Mouse (Mus musculus) stomach, embryonic 15.5 days (tissue): ENCODE measurements around the gene Zfp652. TPM values are rescaled to one million over a fixed set of nuclear protein-coding genes. Genes with fewer than 3 reads are reported as not detected.
A peak's percentile ranks its signal among the peaks of the same experiment; 100 is the strongest.
"Not testable (repeated sequence)": the region's sequence is repeated elsewhere in the genome, so short reads cannot be mapped to it uniquely, and the experiment has no call there.

Source experiments
- ATAC-seq: fragments of 200-750 bp; cut with Nextera tagmentation; 2 replicates; pipeline ENCODE4 v1.8.0; 2017; ENCODE audit warnings: low read depth, moderate number of reproducible peaks, moderate TSS enrichment; ENCODE audit not compliant: insufficient read depth, low FRiP score
- H3K27ac ChIP-seq: fragments of 300-500 bp; sonication (generic); 2 replicates; pipeline ENCODE4 v1.5.1; 2015; ENCODE audit warnings: mild to moderate bottlenecking, inconsistent platforms
- H3K27me3 ChIP-seq: fragments of 300-500 bp; sonication (generic); replicated peaks from 2 replicates; pipeline ENCODE4 v1.6.1; 2015; ENCODE audit warnings: inconsistent platforms
- H3K36me3 ChIP-seq: fragments of 300-500 bp; sonication (generic); 2 replicates; pipeline ENCODE4 v1.6.1; 2015; ENCODE audit warnings: inconsistent platforms
- H3K4me1 ChIP-seq: fragments of 300-500 bp; sonication (generic); 2 replicates; pipeline ENCODE4 v1.6.1; 2015; ENCODE audit warnings: inconsistent platforms
- H3K4me2 ChIP-seq: fragments of 300-500 bp; sonication (generic); 2 replicates; pipeline ENCODE4 v1.6.1; 2015; ENCODE audit warnings: mild to moderate bottlenecking, inconsistent platforms
- H3K4me3 ChIP-seq: fragments of 300-500 bp; sonication (generic); replicated peaks from 2 replicates; pipeline ENCODE4 v1.5.1; 2015; ENCODE audit warnings: inconsistent platforms
- H3K9ac ChIP-seq: fragments of 300-500 bp; sonication (generic); 2 replicates; pipeline ENCODE4 v1.6.1; 2015; ENCODE audit warnings: inconsistent platforms
- H3K9me3 ChIP-seq: fragments of 300-500 bp; sonication (generic); 2 replicates; pipeline ENCODE4 v1.6.1; 2016; ENCODE audit warnings: inconsistent platforms
- WGBS: fragments of 180-500 bp; shearing (Covaris S2); methylation state at CpG from one replicate; pipeline ENCODE4 v1.1.7; 2015; 5-methylcytosine and 5-hydroxymethylcytosine counted together
- polyA plus RNA-seq: library from polyadenylated mRNA; unstranded; fragments of >200 nt; fragmentation: Nextera tagmentation; extraction: Ambion mirVana; gene quantifications from 2 replicates; pipeline ENCODE4 v1.2.1, GENCODE M21; 2015

Zfp652 gene
- 21.1 and 21.7 TPM in 2 replicates for polyA plus RNA-seq

GRCm38 (mm10) chr11:95712563-95713224 lies at the start of gene Zfp652:
Gene Zfp652 (plus strand): TSS chr11:95712673.
- peak within 1 kb of the TSS; percentile 99 for H3K27ac ChIP-seq
- under 1% methylated on average over 52 of the region's 103 CpGs for WGBS
- H3K4me3 ChIP-seq, result peak within 1 kb of the TSS; percentile 98
- H3K36me3 ChIP-seq, result no peaks in the 10 kb centered on the region
- H3K4me2 ChIP-seq, result peak within 1 kb of the TSS; percentile 78
- ATAC-seq, result peak; percentile 92
- H3K9ac ChIP-seq, result peak within 1 kb of the TSS; percentile 99
- peaks cover 15% of the 10 kb centered on the region; the same call in 1 of the 2 replicates for H3K4me1 ChIP-seq
- no peaks in the 10 kb centered on the region for H3K9me3 ChIP-seq
- H3K27me3 ChIP-seq, result no peaks in the 10 kb centered on the region

- 1% methylated on average over 25 of the region's 25 CpGs for WGBS
- peak within 1 kb of the TSS; percentile 70 for H3K9ac ChIP-seq
- peak; percentile 96 for ATAC-seq
- H3K4me3 ChIP-seq, result peak within 1 kb of the TSS; percentile 77
- H3K9me3 ChIP-seq, result no peaks in the 10 kb centered on the region
- H3K27me3 ChIP-seq, result no peaks in the 10 kb centered on the region
- peak within 1 kb of the TSS; percentile 79 for H3K4me2 ChIP-seq
- no peaks in the 10 kb centered on the region for H3K4me1 ChIP-seq
- peak within 1 kb of the TSS; percentile 88 for H3K27ac ChIP-seq
- H3K36me3 ChIP-seq, result peaks cover 26% of the 10 kb centered on the region; the same call in 1 of the 2 replicates
Observed at GRCm38 (mm10) chr11:95666529-95667149, 45.8 kb upstream of the Zfp652 start, which contains the start of gene Phb. Gene Phb (plus strand): TSS chr11:95666957.

GRCm38 (mm10) chr11:95667177-95667576 lies 45.3 kb upstream of the Zfp652 start:
- ATAC-seq, result 0 out of 2 replicates have a peak, but pooled peaks have one; percentile 29
- Histone ChIP-seq H3K4me1 (no peaks in the 10 kb centered on the region), H3K9me3 (no peaks in the 10 kb centered on the region), H3K27me3 (no peaks in the 10 kb centered on the region), H3K9ac (peak overlapping the region; percentile 70), H3K27ac (peak overlapping the region; percentile 88), H3K36me3 (peaks cover 28% of the 10 kb centered on the region; the same call in 1 of the 2 replicates), H3K4me3 (peak overlapping the region; percentile 77), H3K4me2 (peak overlapping the region; percentile 74)
- WGBS, result 1% methylated on average over 11 of the region's 11 CpGs

GRCm38 (mm10) chr11:95668086-95668485 lies 44.4 kb upstream of the Zfp652 start:
- WGBS, result 91% methylated on average over 7 of the region's 7 CpGs
- not testable (repeated sequence) for H3K9ac ChIP-seq, ATAC-seq, H3K4me1 ChIP-seq, H3K9me3 ChIP-seq, H3K27ac ChIP-seq, H3K27me3 ChIP-seq
- H3K36me3 ChIP-seq, result peaks cover 28% of the 10 kb centered on the region; the same call in 1 of the 2 replicates
- H3K4me3 ChIP-seq, result peak overlapping the region; percentile 77; the same call in 1 of the 2 replicates
- H3K4me2 ChIP-seq, result peak overlapping the region; percentile 74

GRCm38 (mm10) chr11:95675498-95675897 lies 37.0 kb upstream of the Zfp652 start:
- H3K9me3 ChIP-seq, result no peaks in the 10 kb centered on the region
- no peak overlapping the region for H3K4me2 ChIP-seq
- ATAC-seq, result no peak
- peaks cover 55% of the 10 kb centered on the region for H3K36me3 ChIP-seq
- no peak overlapping the region for H3K27ac ChIP-seq
- WGBS, result 82% methylated on average over 14 of the region's 14 CpGs
- H3K4me1 ChIP-seq, result no peaks in the 10 kb centered on the region
- no peaks in the 10 kb centered on the region for H3K27me3 ChIP-seq
- H3K4me3 ChIP-seq, result no peak overlapping the region
- no peak overlapping the region for H3K9ac ChIP-seq

- peak; percentile 40; the same call in 1 of the 2 replicates for ATAC-seq
Observed at GRCm38 (mm10) chr11:95676307-95676706, 36.2 kb upstream of the Zfp652 start.

GRCm38 (mm10) chr11:95677925-95678701 lies 34.4 kb upstream of the Zfp652 start:
- WGBS, result 75% methylated on average over 14 of the region's 14 CpGs
- H3K27me3 ChIP-seq, result no peaks in the 10 kb centered on the region
- H3K4me1 ChIP-seq, result no peaks in the 10 kb centered on the region
- H3K9me3 ChIP-seq, result no peaks in the 10 kb centered on the region
- H3K4me2 ChIP-seq, result no peak overlapping the region
- no peak overlapping the region for H3K27ac ChIP-seq
- no peak overlapping the region for H3K9ac ChIP-seq
- H3K4me3 ChIP-seq, result no peak overlapping the region
- H3K36me3 ChIP-seq, result peaks cover 42% of the 10 kb centered on the region
- no peak for ATAC-seq

More at GRCm38 (mm10) chr11:95676307-95676706, 36.2 kb upstream of the Zfp652 start:
- H3K9me3 ChIP-seq, result no peaks in the 10 kb centered on the region
- H3K27ac ChIP-seq, result no peak overlapping the region
- H3K4me3 ChIP-seq, result no peak overlapping the region
- H3K27me3 ChIP-seq, result no peaks in the 10 kb centered on the region
- peaks cover 48% of the 10 kb centered on the region for H3K36me3 ChIP-seq
- no peaks in the 10 kb centered on the region for H3K4me1 ChIP-seq
- 19% methylated on average over 6 of the region's 6 CpGs for WGBS
- H3K4me2 ChIP-seq, result no peak overlapping the region
- H3K9ac ChIP-seq, result no peak overlapping the region

- H3K27me3 ChIP-seq, result no peaks in the 10 kb centered on the region
- 61% methylated on average over 9 of the region's 9 CpGs for WGBS
- peaks cover 28% of the 10 kb centered on the region for H3K36me3 ChIP-seq
- ATAC-seq, result no peak
- H3K4me1 ChIP-seq, result no peaks in the 10 kb centered on the region
- peak overlapping the region; percentile 12; the same call in 1 of the 2 replicates for H3K27ac ChIP-seq
- H3K9ac ChIP-seq, result no peak overlapping the region
- no peak overlapping the region for H3K4me3 ChIP-seq
- H3K4me2 ChIP-seq, result no peak overlapping the region
- no peaks in the 10 kb centered on the region for H3K9me3 ChIP-seq
Observed at GRCm38 (mm10) chr11:95681995-95682601, 30.4 kb upstream of the Zfp652 start.

GRCm38 (mm10) chr11:95682946-95683345 lies 29.5 kb upstream of the Zfp652 start:
- no peak overlapping the region for H3K4me2 ChIP-seq
- no peak overlapping the region for H3K9ac ChIP-seq
- WGBS, result 74% methylated on average over 3 of the region's 3 CpGs
- no peaks in the 10 kb centered on the region for H3K4me1 ChIP-seq
- no peaks in the 10 kb centered on the region for H3K27me3 ChIP-seq
- H3K27ac ChIP-seq, result no peak overlapping the region
- peaks cover 21% of the 10 kb centered on the region for H3K36me3 ChIP-seq
- H3K9me3 ChIP-seq, result no peaks in the 10 kb centered on the region
- ATAC-seq, result no peak
- H3K4me3 ChIP-seq, result no peak overlapping the region

- Histone ChIP-seq H3K27me3 (no peaks in the 10 kb centered on the region), H3K4me2 (no peak overlapping the region), H3K4me1 (0 out of 2 replicates have a peak, but pooled peaks cover 6% of the 10 kb centered on the region), H3K27ac (no peak overlapping the region), H3K4me3 (no peak overlapping the region), H3K9me3 (no peaks in the 10 kb centered on the region), H3K9ac (no peak overlapping the region), H3K36me3 (no peaks in the 10 kb centered on the region)
- no peak for ATAC-seq
- 8% methylated on average over 4 of the region's 4 CpGs for WGBS
Observed at GRCm38 (mm10) chr11:95686031-95686430, 26.4 kb upstream of the Zfp652 start.

GRCm38 (mm10) chr11:95687084-95687656 lies 25.3 kb upstream of the Zfp652 start:
- H3K9ac ChIP-seq, result no peak overlapping the region
- H3K4me3 ChIP-seq, result no peak overlapping the region
- H3K9me3 ChIP-seq, result no peaks in the 10 kb centered on the region
- 37% methylated on average over 11 of the region's 11 CpGs for WGBS
- no peak overlapping the region for H3K4me2 ChIP-seq
- no peak overlapping the region for H3K27ac ChIP-seq
- no peaks in the 10 kb centered on the region for H3K27me3 ChIP-seq
- H3K4me1 ChIP-seq, result 0 out of 2 replicates have a peak, but pooled peaks cover 6% of the 10 kb centered on the region
- no peak for ATAC-seq
- no peaks in the 10 kb centered on the region for H3K36me3 ChIP-seq
